In the genomic region with DNA sequence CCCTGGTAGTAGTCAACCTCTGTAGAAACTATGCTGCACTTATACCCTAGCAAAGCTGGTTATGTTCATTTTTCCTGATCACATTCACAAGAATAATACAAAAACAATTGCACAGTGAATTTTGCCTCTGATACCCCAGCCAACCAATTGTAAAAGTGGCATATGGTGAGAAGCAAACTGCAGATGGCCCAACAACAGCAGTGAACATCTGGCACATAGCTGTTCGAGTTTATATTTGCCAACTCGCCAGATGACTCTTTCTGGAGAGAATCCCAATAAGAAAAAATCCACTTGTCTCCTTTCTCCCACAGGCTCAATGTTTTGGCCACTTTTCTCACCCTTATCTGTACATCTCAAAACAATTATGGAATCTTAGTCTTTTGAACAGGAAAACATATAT, we compare ENCODE assay signal across 14 mouse cellular contexts.
DNase-seq lines count a peak whose midpoint lies in the region; ATAC-seq lines count a peak whose summit lies in the region.
"Had no signal": no experiment of that assay in that cellular context is flagged by ENCODE, and none has a peak within 500 bp of the region (broad histone marks: within the 10 kb centered on the region; RNA-seq: fewer than 3 reads in every experiment).

No protein-coding gene starts in this region.

- H3K27ac ChIP-seq in liver, embryonic 12.5 days = no peak overlapping the region
- H3K27ac ChIP-seq: embryonic facial prominence, embryonic 13.5 days; liver, embryonic 14.5 days had no signal

- no peak overlapping the region for H3K4me3 ChIP-seq in liver, embryonic 12.5 days
- H3K4me3 ChIP-seq: embryonic facial prominence, embryonic 13.5 days had no signal

- H3K27me3 ChIP-seq in liver, embryonic 12.5 days (replicated peaks) = no peaks in the 10 kb centered on the region
- H3K27me3 ChIP-seq: embryonic facial prominence, embryonic 13.5 days had no signal

- intact Hi-C loops in left cerebral cortex, postnatal 36 days (cut with DNase I) = no loop called here

- no peak for ATAC-seq in liver, embryonic 12.5 days
- ATAC-seq: activated CD4-positive, CD25-positive, alpha-beta regulatory T cell, adult 4 months had no signal

- H3K9ac ChIP-seq in liver, embryonic 12.5 days = no peak overlapping the region
- H3K9ac ChIP-seq: embryonic facial prominence, embryonic 13.5 days; liver, embryonic 14.5 days had no signal

- peak; percentile 8 for DNase-seq in cerebellum, adult 9-11 months
- DNase-seq in cerebellum, adult 11-12 months = no peak
- DNase-seq in left cerebral cortex, adult 11 months (ENCODE audit: low spot score) = peak; percentile 7
- DNase-seq in left cerebral cortex, postnatal 36 days (ENCODE audit: low spot score in 2 of 2) = no peak
- DNase-seq in embryo, embryonic 10.5 days (ENCODE audit: low spot score) = peak; percentile 5
- peak; percentile 27 to 54 for DNase-seq in layer of hippocampus, postnatal 36 days
- no peak for DNase-seq in urinary bladder, postnatal 36 days (ENCODE audit: low spot score in 2 of 2)
- DNase-seq: kidney, postnatal 36 days; lung, postnatal 4 days had no signal

- no peaks in the 10 kb centered on the region for H3K36me3 ChIP-seq in liver, embryonic 12.5 days
- H3K36me3 ChIP-seq: embryonic facial prominence, embryonic 13.5 days; G1E had no signal

- H3K4me1 ChIP-seq in liver, embryonic 12.5 days = no peaks in the 10 kb centered on the region
- H3K4me1 ChIP-seq: embryonic facial prominence, embryonic 13.5 days had no signal

- H3K9me3 ChIP-seq in liver, embryonic 12.5 days (replicated peaks) = no peaks in the 10 kb centered on the region
- H3K9me3 ChIP-seq: embryonic facial prominence, embryonic 13.5 days; G1E had no signal

- no peak overlapping the region for H3K4me2 ChIP-seq in liver, embryonic 12.5 days
- H3K4me2 ChIP-seq: embryonic facial prominence, embryonic 13.5 days had no signal

- WGBS in liver, embryonic 12.5 days (ENCODE audit: insufficient replicate concordance) = 54% methylated on average over 2 of the region's 2 CpGs

Comparison
In these comparisons a context has a peak if more than half of its experiments do, and no peak if none do; other contexts are left out.
1. DNase-seq: peak in cerebellum, adult 9-11 months (single experiment), left cerebral cortex, adult 11 months (single experiment), embryo, embryonic 10.5 days (single experiment) and layer of hippocampus, postnatal 36 days (2 of 2); none in cerebellum, adult 11-12 months (single experiment), left cerebral cortex, postnatal 36 days (0 of 2) and urinary bladder, postnatal 36 days (0 of 2).